Mouse (Mus musculus) adrenal gland (tissue): Measurements from ENCODE around the gene Foxe1.

ENCODE experiments used
- intact Hi-C: fragments of 180-260 bp; cut with DNase I; formaldehyde crosslinking; loops from one replicate; pipeline ENCODE4 v1.15.1; 2025

Foxe1 gene

GRCm38 (mm10) chr4:46347141-46347540 is 3.7 kb downstream of the Foxe1 start:
- intact Hi-C loops: loop anchor here (10.0 kb wide), 1 partner anchor 142 kb away; no protein-coding TSS in a partner anchor

GRCm38 (mm10) chr4:46347580-46348515 is 4.4 kb downstream of the Foxe1 start:
- intact Hi-C loops: loop anchor here (10.0 kb wide), 1 partner anchor 143 kb away; no protein-coding TSS in a partner anchor

GRCm38 (mm10) chr4:46348897-46349296 is 5.5 kb downstream of the Foxe1 start:
- intact Hi-C loops: loop anchor here (10.0 kb wide), 1 partner anchor 144 kb away; no protein-coding TSS in a partner anchor

- intact Hi-C loops: loop anchor here (10.0 kb wide), 1 partner anchor 145 kb away; no protein-coding TSS in a partner anchor
These were observed 6.1 kb downstream of the Foxe1 start for GRCm38 (mm10) chr4:46349530-46349929.

GRCm38 (mm10) chr4:46353045-46353444 is 9.6 kb downstream of the Foxe1 start:
- intact Hi-C loops: no loop called here

- intact Hi-C loops: no loop called here
These were observed 13.1 kb downstream of the Foxe1 start for GRCm38 (mm10) chr4:46356351-46357133.

- intact Hi-C loops: no loop called here
These were observed 16.3 kb downstream of the Foxe1 start for GRCm38 (mm10) chr4:46359539-46360253.

GRCm38 (mm10) chr4:46361258-46361657 is 17.8 kb downstream of the Foxe1 start:
- intact Hi-C loops: no loop called here

- intact Hi-C loops: no loop called here
These were observed 21.0 kb downstream of the Foxe1 start for GRCm38 (mm10) chr4:46364360-46364759.

- intact Hi-C loops: no loop called here
These were observed 24.1 kb downstream of the Foxe1 start for GRCm38 (mm10) chr4:46367487-46367959.

- intact Hi-C loops: no loop called here
These were observed 25.7 kb downstream of the Foxe1 start for GRCm38 (mm10) chr4:46369070-46369469.

- intact Hi-C loops: no loop called here
These were observed 27.0 kb downstream of the Foxe1 start for GRCm38 (mm10) chr4:46370406-46370805.

GRCm38 (mm10) chr4:46371030-46371429 is 27.6 kb downstream of the Foxe1 start:
- intact Hi-C loops: no loop called here

- intact Hi-C loops: no loop called here
These were observed 31.0 kb downstream of the Foxe1 start for GRCm38 (mm10) chr4:46374455-46374854.

- intact Hi-C loops: loop anchor here (5.0 kb wide), 1 partner anchor 173 kb away; no protein-coding TSS in a partner anchor
These were observed 31.5 kb downstream of the Foxe1 start for GRCm38 (mm10) chr4:46374869-46375368.

- intact Hi-C loops: no loop called here
These were observed 45.1 kb downstream of the Foxe1 start for GRCm38 (mm10) chr4:46388556-46388955.

- intact Hi-C loops: no loop called here
These were observed 45.7 kb downstream of the Foxe1 start, which contains the start of gene Trmo for GRCm38 (mm10) chr4:46389013-46389611. TSS of gene Trmo (minus strand) at chr4:46389437.

- intact Hi-C loops: loop anchor here (5.0 kb wide), 1 partner anchor 73 kb away; no protein-coding TSS in a partner anchor
These were observed 46.4 kb downstream of the Foxe1 start for GRCm38 (mm10) chr4:46389612-46390341.

- intact Hi-C loops: loop anchor here (5.0 kb wide), 1 partner anchor 72 kb away; no protein-coding TSS in a partner anchor
These were observed 47.1 kb downstream of the Foxe1 start for GRCm38 (mm10) chr4:46390390-46390970.
